Mouse (Mus musculus) retina, embryonic 14.5 days (tissue): ENCODE measurements around the gene Fstl3.
A peak's percentile ranks its signal among the peaks of the same experiment; 100 is the strongest.

Experiments
- DNase-seq: peaks from one replicate; pipeline ENCODE4 v3.0.0-alpha.2; 2015; ENCODE audit warnings: low spot score

Fstl3 gene

GRCm38 (mm10) chr10:79762875-79763274, 14.2 kb upstream of the Fstl3 start:
- DNase-seq = no peak

- DNase-seq = no peak
Observed at GRCm38 (mm10) chr10:79764234-79764633, 12.8 kb upstream of the Fstl3 start.

GRCm38 (mm10) chr10:79765228-79765745, 11.8 kb upstream of the Fstl3 start:
- no peak for DNase-seq

GRCm38 (mm10) chr10:79766001-79766507, 11.0 kb upstream of the Fstl3 start:
- no peak for DNase-seq

- DNase-seq = peak; percentile 100
Observed at GRCm38 (mm10) chr10:79766508-79767325, 10.4 kb upstream of the Fstl3 start, which contains the start of gene Rnf126. Gene Rnf126 (minus strand): TSS chr10:79766952.

GRCm38 (mm10) chr10:79767372-79768244, 9.5 kb upstream of the Fstl3 start:
- DNase-seq = peak; percentile 94

- DNase-seq = peak; percentile 90
Observed at GRCm38 (mm10) chr10:79768400-79768799, 8.7 kb upstream of the Fstl3 start.

GRCm38 (mm10) chr10:79769329-79769728, 7.7 kb upstream of the Fstl3 start:
- no peak for DNase-seq

- DNase-seq = no peak
Observed at GRCm38 (mm10) chr10:79772320-79772719, 4.8 kb upstream of the Fstl3 start.

GRCm38 (mm10) chr10:79773208-79773607, 3.9 kb upstream of the Fstl3 start:
- no peak for DNase-seq

- no peak for DNase-seq
Observed at GRCm38 (mm10) chr10:79774486-79775279, 2.4 kb upstream of the Fstl3 start.

GRCm38 (mm10) chr10:79778006-79778405, 934 bp downstream of the Fstl3 start:
- no peak for DNase-seq

- DNase-seq = no peak
Observed at GRCm38 (mm10) chr10:79779193-79779592, 2.1 kb downstream of the Fstl3 start.

- DNase-seq = peak; percentile 97
Observed at GRCm38 (mm10) chr10:79779784-79780663, 3.0 kb downstream of the Fstl3 start.

GRCm38 (mm10) chr10:79780664-79781015, 3.6 kb downstream of the Fstl3 start:
- peak; percentile 80 for DNase-seq

- no peak for DNase-seq
Observed at GRCm38 (mm10) chr10:79781139-79781538, 4.1 kb downstream of the Fstl3 start.

- no peak for DNase-seq
Observed at GRCm38 (mm10) chr10:79781956-79782355, 4.9 kb downstream of the Fstl3 start.

- DNase-seq = no peak
Observed at GRCm38 (mm10) chr10:79783050-79783449, 6.0 kb downstream of the Fstl3 start.

- DNase-seq = peak; percentile 77
Observed at GRCm38 (mm10) chr10:79783920-79784800, 7.1 kb downstream of the Fstl3 start.
